Mouse (Mus musculus) naive thymus-derived CD4-positive, alpha-beta T cell, adult 5 months (primary cell): Measurements from ENCODE around the gene Slc16a3. TPM values are rescaled to one million over a fixed set of nuclear protein-coding genes. Genes with fewer than 3 reads are reported as not detected.

ENCODE experiments used
- polyA plus RNA-seq: library from polyadenylated mRNA; unstranded; fragments of 100-300 nt; shearing (Covaris generic); gene quantifications from one replicate; pipeline ENCODE4 v1.2.1, GENCODE M21; 2017

Slc16a3 gene
- polyA plus RNA-seq = 12.9 TPM

GRCm38 (mm10) chr11:120948328-120948727 lies at the start of gene Slc16a3:
Gene Slc16a3, plus strand, starts transcription at chr11:120948480.

GRCm38 (mm10) chr11:120932564-120933398 lies 15.5 kb upstream of the Slc16a3 start, which contains the start of gene Ccdc57:
Gene Ccdc57, minus strand, starts transcription at chr11:120932872.

GRCm38 (mm10) chr11:120990951-120991526 lies 42.8 kb downstream of the Slc16a3 start, which contains the start of gene Csnk1d:
Gene Csnk1d, minus strand, starts transcription at chr11:120991330.

Other genes with a start within 250 kb of the Slc16a3 start
- 77.0 TPM for gene Cenpx, start 234.7 kb upstream of the Slc16a3 start, polyA plus RNA-seq
- 69.5 TPM for gene Lrrc45, start 234.6 kb upstream of the Slc16a3 start, polyA plus RNA-seq
- gene Rac3, start 227.0 kb upstream of the Slc16a3 start, polyA plus RNA-seq = 1.1 TPM
- gene Dcxr, start 221.2 kb upstream of the Slc16a3 start, polyA plus RNA-seq = 0.66 TPM
- not detected for gene Cbr2, start 216.4 kb upstream of the Slc16a3 start, polyA plus RNA-seq
- gene Hmga1b, start 185.7 kb upstream of the Slc16a3 start, polyA plus RNA-seq = 1.0 TPM
- gene Rfng, start 164.3 kb upstream of the Slc16a3 start, polyA plus RNA-seq = 32.5 TPM
- 115 TPM for gene Gps1, start 164.2 kb upstream of the Slc16a3 start, polyA plus RNA-seq
- 58.8 TPM for gene Dus1l, start 152.1 kb upstream of the Slc16a3 start, polyA plus RNA-seq
- 55.3 TPM for gene Fasn, start 123.9 kb upstream of the Slc16a3 start, polyA plus RNA-seq
- 0.20 TPM for gene Ccdc57, start 15.6 kb upstream of the Slc16a3 start, polyA plus RNA-seq
- 236 TPM for gene Csnk1d, start 42.9 kb downstream of the Slc16a3 start, polyA plus RNA-seq
- 54.5 TPM for gene Cd7, start 90.9 kb downstream of the Slc16a3 start, polyA plus RNA-seq
- not detected for gene Sectm1b, start 115.1 kb downstream of the Slc16a3 start, polyA plus RNA-seq
- not detected for gene Sectm1a, start 132.7 kb downstream of the Slc16a3 start, polyA plus RNA-seq
- gene Tex19.2, start 170.2 kb downstream of the Slc16a3 start, polyA plus RNA-seq = not detected
- not detected for gene Tex19.1, start 197.7 kb downstream of the Slc16a3 start, polyA plus RNA-seq
- gene Uts2r, start 211.8 kb downstream of the Slc16a3 start, polyA plus RNA-seq = not detected